Mouse (Mus musculus) brain, embryonic 14.5 days (tissue): ENCODE data around the gene Cdc6.

ENCODE experiments used
- CTCF ChIP-seq: fragments of 200-500 bp; IDR thresholded peaks from 2 replicates; pipeline ENCODE4 v1.5.1; 2012; ENCODE audit warnings: inconsistent platforms, mild to moderate bottlenecking, moderate library complexity, borderline replicate concordance; ENCODE audit not compliant: insufficient read depth, insufficient read length; ENCODE audit errors: extremely low read depth
- POLR2A ChIP-seq: fragments of 200-500 bp; IDR thresholded peaks from 2 replicates; pipeline ENCODE4 v1.6.1; 2012; ENCODE audit warnings: mild to moderate bottlenecking, inconsistent platforms, borderline replicate concordance; ENCODE audit not compliant: poor library complexity, insufficient read depth, insufficient read length, severe bottlenecking; ENCODE audit errors: extremely low read depth

- TF ChIP-seq CTCF = no peak
- no peak for TF ChIP-seq POLR2A
Observed at GRCm38 (mm10) chr11:98956340-98956739, 48.7 kb downstream of the Cdc6 start.
